Mouse (Mus musculus) intestine, embryonic 16.5 days (tissue): ENCODE results near the gene Prss41. TPM values are rescaled to one million over a fixed set of nuclear protein-coding genes. Genes with fewer than 3 reads are reported as not detected.

Source experiments
- ATAC-seq: fragments of 200-750 bp; cut with Nextera tagmentation; 2 replicates; pipeline ENCODE4 v1.8.0; 2017; ENCODE audit warnings: moderate TSS enrichment, moderate library complexity
- H3K27ac ChIP-seq: fragments of 300-500 bp; sonication (generic); 2 replicates; pipeline ENCODE4 v1.5.1; 2014; ENCODE audit warnings: mild to moderate bottlenecking, low read length
- H3K27me3 ChIP-seq: fragments of 300-500 bp; sonication (generic); replicated peaks from 2 replicates; pipeline ENCODE4 v1.6.1; 2014; ENCODE audit warnings: low read length, control low read depth, mixed read lengths; ENCODE audit not compliant: control insufficient read depth, insufficient read depth
- H3K36me3 ChIP-seq: fragments of 300-500 bp; sonication (generic); 2 replicates; pipeline ENCODE4 v1.6.1; 2014; ENCODE audit warnings: low read length, control low read depth; ENCODE audit not compliant: control insufficient read depth, insufficient read depth
- H3K4me1 ChIP-seq: fragments of 300-500 bp; sonication (generic); 2 replicates; pipeline ENCODE4 v1.6.1; 2014; ENCODE audit warnings: low read length, control low read depth, mixed read lengths; ENCODE audit not compliant: control insufficient read depth, insufficient read depth
- H3K4me2 ChIP-seq: fragments of 300-500 bp; sonication (generic); 2 replicates; pipeline ENCODE4 v1.6.1; 2014; ENCODE audit warnings: low read depth, low read length, control low read depth
- H3K4me3 ChIP-seq: fragments of 300-500 bp; sonication (generic); 2 replicates; pipeline ENCODE4 v1.5.1; 2014; ENCODE audit warnings: mild to moderate bottlenecking, low read length
- H3K9ac ChIP-seq: fragments of 300-500 bp; sonication (generic); 2 replicates; pipeline ENCODE4 v1.6.1; 2014; ENCODE audit warnings: low read depth, low read length
- H3K9me3 ChIP-seq: fragments of 300-500 bp; sonication (generic); 2 replicates; pipeline ENCODE4 v1.6.1; 2016; ENCODE audit warnings: low read length, control low read depth; ENCODE audit not compliant: control insufficient read depth
- WGBS: fragments of 180-500 bp; shearing (Covaris S2); extraction: QIAGEN DNeasy Blood & Tissue Kit; methylation state at CpG from one replicate; pipeline ENCODE4 v1.1.7; 2014; 5-methylcytosine and 5-hydroxymethylcytosine counted together
- microRNA-seq: library from miRNA; unstranded; fragments of <30 nt; microRNA quantifications from one replicate; pipeline ENCODE4, GENCODE M21; 2016
- polyA plus RNA-seq: library from polyadenylated mRNA; unstranded; fragments of >200 nt; fragmentation: Nextera tagmentation; extraction: Ambion mirVana; gene quantifications from 2 replicates; pipeline ENCODE4 v1.2.1, GENCODE M21; 2015

The Prss41 gene
- polyA plus RNA-seq, 1 experiment from 2014 or later, result 3.4 TPM

GRCm38 (mm10) chr17:23791079-23791357, 53.0 kb downstream of the Prss41 start:
- Histone ChIP-seq H3K9me3 (no peaks in the 10 kb centered on the region), H3K36me3 (no peaks in the 10 kb centered on the region), H3K4me2 (peak overlapping the region; percentile 81), H3K4me1 (peaks cover 19% of the 10 kb centered on the region), H3K27ac (peak overlapping the region; percentile 77), H3K9ac (peak overlapping the region; percentile 87), H3K4me3 (peak overlapping the region; percentile 59), H3K27me3 (no peaks in the 10 kb centered on the region)
- peak; percentile 39 for ATAC-seq
- WGBS, result 59% methylated on average over 2 of the region's 2 CpGs

- 3% methylated on average over 29 of the region's 29 CpGs for WGBS
- Histone ChIP-seq H3K9me3 (no peaks in the 10 kb centered on the region), H3K27me3 (no peaks in the 10 kb centered on the region), H3K27ac (peak within 1 kb of the TSS; percentile 77), H3K36me3 (no peaks in the 10 kb centered on the region), H3K4me3 (peak within 1 kb of the TSS; percentile 59), H3K4me1 (peaks cover 19% of the 10 kb centered on the region), H3K4me2 (peak within 1 kb of the TSS; percentile 81), H3K9ac (peak within 1 kb of the TSS; percentile 87)
- peak; percentile 52 for ATAC-seq
These were observed 53.5 kb downstream of the Prss41 start, which contains the start of gene Srrm2 for GRCm38 (mm10) chr17:23790269-23791078. Srrm2 (plus strand) TSS chr17:23790532.

GRCm38 (mm10) chr17:23789749-23790268, 54.2 kb downstream of the Prss41 start:
- peaks cover 19% of the 10 kb centered on the region for H3K4me1 ChIP-seq
- ATAC-seq, result no peak
- H3K27ac ChIP-seq, result no peak overlapping the region; the same call in 1 of the 2 replicates
- H3K9ac ChIP-seq, result peak overlapping the region; percentile 87
- H3K36me3 ChIP-seq, result no peaks in the 10 kb centered on the region
- peak overlapping the region; percentile 59 for H3K4me3 ChIP-seq
- H3K27me3 ChIP-seq, result no peaks in the 10 kb centered on the region
- WGBS, result 27% methylated on average over 8 of the region's 8 CpGs
- peak overlapping the region; percentile 81 for H3K4me2 ChIP-seq
- no peaks in the 10 kb centered on the region for H3K9me3 ChIP-seq

- 90% methylated on average over 4 of the region's 4 CpGs for WGBS
- no peak overlapping the region for H3K4me3 ChIP-seq
- H3K4me1 ChIP-seq, result peaks cover 19% of the 10 kb centered on the region
- no peaks in the 10 kb centered on the region for H3K9me3 ChIP-seq
- no peak overlapping the region for H3K9ac ChIP-seq
- H3K4me2 ChIP-seq, result no peak overlapping the region
- H3K27me3 ChIP-seq, result no peaks in the 10 kb centered on the region
- ATAC-seq, result no peak
- no peaks in the 10 kb centered on the region for H3K36me3 ChIP-seq
- no peak overlapping the region for H3K27ac ChIP-seq
These were observed 55.0 kb downstream of the Prss41 start for GRCm38 (mm10) chr17:23788973-23789372.

Small RNA genes lying within 50 kb of the gene (microRNA-seq; reads per million reads assigned to microRNA genes)
- 1.1 reads per million for gene Mir5125

Other genes starting within 250 kb of the Prss41 start
- gene Zfp13, start 244.7 kb downstream of the Prss41 start, polyA plus RNA-seq, result 8.6 and 8.8 TPM in 2 replicates
- 0.09 TPM in 1 of 2 replicates, not detected in the other for gene Zscan10, start 243.3 kb downstream of the Prss41 start, polyA plus RNA-seq
- gene Mmp25, start 198.9 kb downstream of the Prss41 start, polyA plus RNA-seq, result 0.64 and 0.70 TPM in 2 replicates
- 5.8 and 6.5 TPM in 2 replicates for gene Bicdl2, start 183.7 kb downstream of the Prss41 start, polyA plus RNA-seq
- gene Hcfc1r1, start 170.6 kb downstream of the Prss41 start, polyA plus RNA-seq, result 81.0 and 87.3 TPM in 2 replicates
- gene Thoc6, start 170.3 kb downstream of the Prss41 start, polyA plus RNA-seq, result 42.4 and 46.1 TPM in 2 replicates
- gene Tnfrsf12a, start 166.7 kb downstream of the Prss41 start, polyA plus RNA-seq, result 19.3 and 22.8 TPM in 2 replicates
- gene Cldn6, start 164.9 kb downstream of the Prss41 start, polyA plus RNA-seq, result 18.9 and 23.3 TPM in 2 replicates
- 1.8 and 1.9 TPM in 2 replicates for gene Cldn9, start 160.1 kb downstream of the Prss41 start, polyA plus RNA-seq
- not detected in 2 replicates for gene 1520401A03Rik, start 121.4 kb downstream of the Prss41 start, polyA plus RNA-seq
- 36.9 and 44.6 TPM in 2 replicates for gene Pkmyt1, start 117.8 kb downstream of the Prss41 start, polyA plus RNA-seq
- gene Paqr4, start 103.3 kb downstream of the Prss41 start, polyA plus RNA-seq, result 23.5 and 25.3 TPM in 2 replicates
- gene Kremen2, start 98.3 kb downstream of the Prss41 start, polyA plus RNA-seq, result 0.44 and 0.51 TPM in 2 replicates
- 44.5 and 44.9 TPM in 2 replicates for gene Flywch1, start 72.6 kb downstream of the Prss41 start, polyA plus RNA-seq
- 9.8 and 14.9 TPM in 2 replicates for gene Flywch2, start 58.1 kb downstream of the Prss41 start, polyA plus RNA-seq
- 319 and 373 TPM in 2 replicates for gene Srrm2, start 53.6 kb downstream of the Prss41 start, polyA plus RNA-seq
- 836 and 930 TPM in 2 replicates for gene Elob, start 15.0 kb downstream of the Prss41 start, polyA plus RNA-seq
- 0.17 TPM in 1 of 2 replicates, not detected in the other for gene Prss33, start 8.1 kb downstream of the Prss41 start, polyA plus RNA-seq
- 11.8 and 14.5 TPM in 2 replicates for gene Prss32, start 317 bp downstream of the Prss41 start, polyA plus RNA-seq
- not detected in 2 replicates for gene Prss21, start 23.9 kb upstream of the Prss41 start, polyA plus RNA-seq
- gene Dcpp1, start 36.7 kb upstream of the Prss41 start, polyA plus RNA-seq, result not detected in 2 replicates
- gene Dcpp2, start 36.7 kb upstream of the Prss41 start, polyA plus RNA-seq, result not detected in 2 replicates
- not detected in 2 replicates for gene Dcpp3, start 73.3 kb upstream of the Prss41 start, polyA plus RNA-seq
- not detected in 2 replicates for gene Sbp, start 97.5 kb upstream of the Prss41 start, polyA plus RNA-seq
- gene Sbpl, start 111.1 kb upstream of the Prss41 start, polyA plus RNA-seq, result not detected in 2 replicates
- gene Prss30, start 136.4 kb upstream of the Prss41 start, polyA plus RNA-seq, result 3.2 and 4.3 TPM in 2 replicates
- 0.13 and 0.26 TPM in 2 replicates for gene Prss22, start 153.9 kb upstream of the Prss41 start, polyA plus RNA-seq
- gene Prss27, start 194.0 kb upstream of the Prss41 start, polyA plus RNA-seq, result 0.11 and 0.17 TPM in 2 replicates
- 69.7 and 70.0 TPM in 2 replicates for gene Kctd5, start 229.3 kb upstream of the Prss41 start, polyA plus RNA-seq